Mouse (Mus musculus) liver, embryonic 14.5 days (tissue): ENCODE data around the gene Gm17304. TPM values are rescaled to one million over a fixed set of nuclear protein-coding genes. Genes with fewer than 3 reads are reported as not detected.

Source experiments
- ATAC-seq: fragments of 200-750 bp; cut with Nextera tagmentation; 2 replicates; pipeline ENCODE4 v1.8.0; 2017; ENCODE audit warnings: moderate number of reproducible peaks, mild to moderate bottlenecking, moderate library complexity; ENCODE audit not compliant: insufficient read depth
- DNase-seq, 3 experiments: peaks; one replicate each; pipeline ENCODE4 v3.0.0-alpha.2; 2012 to 2013; ENCODE audit warnings: low read depth in 3 of 3, low spot score in 3 of 3
- H3K27ac ChIP-seq: fragments of 300-500 bp; sonication (generic); 2 replicates; pipeline ENCODE4 v1.5.1; 2014; ENCODE audit warnings: moderate library complexity, mild to moderate bottlenecking, control low read depth, inconsistent platforms
- H3K27me3 ChIP-seq: fragments of 300-500 bp; sonication (generic); 2 replicates; pipeline ENCODE4 v1.6.1; 2014; ENCODE audit warnings: mild to moderate bottlenecking, low read length, moderate library complexity; ENCODE audit not compliant: control insufficient read depth, insufficient read depth
- H3K36me3 ChIP-seq: fragments of 300-500 bp; sonication (generic); replicated peaks from 2 replicates; pipeline ENCODE4 v1.6.1; 2014; ENCODE audit warnings: low read depth; ENCODE audit not compliant: control insufficient read depth, insufficient read depth
- H3K4me1 ChIP-seq, 2 experiments: fragments of 200-500 bp in 1 of 2; fragments of 300-500 bp in 1 of 2; sonication (generic) in 1 of 2; replicated peaks; 2 replicates each; pipeline ENCODE4 v1.6.1; 2012 to 2014; ENCODE audit warnings: antibody characterized with exemption in 1 of 2, inconsistent platforms in 1 of 2, low read length in 1 of 2; ENCODE audit not compliant: control insufficient read depth in 2 of 2, insufficient read depth in 2 of 2
- H3K4me2 ChIP-seq: fragments of 300-500 bp; sonication (generic); 2 replicates; pipeline ENCODE4 v1.6.1; 2014; ENCODE audit warnings: low read depth, mild to moderate bottlenecking, control low read depth, moderate library complexity
- H3K4me3 ChIP-seq, 2 experiments: fragments of 200-500 bp in 1 of 2; fragments of 300-500 bp in 1 of 2; sonication (generic) in 1 of 2; 2 replicates each; pipeline ENCODE4 v1.5.1; 2012 to 2014; ENCODE audit warnings: low read depth in 2 of 2, low read length in 2 of 2, mild to moderate bottlenecking in 2 of 2, control low read depth in 1 of 2, inconsistent platforms in 1 of 2, moderate library complexity in 1 of 2; ENCODE audit not compliant: insufficient read depth in 1 of 2
- H3K9ac ChIP-seq: fragments of 300-500 bp; sonication (generic); replicated peaks from 2 replicates; pipeline ENCODE4 v1.6.1; 2014; ENCODE audit warnings: mild to moderate bottlenecking, control low read depth, moderate library complexity
- H3K9me3 ChIP-seq: fragments of 300-500 bp; sonication (generic); 2 replicates; pipeline ENCODE4 v1.6.1; 2016; ENCODE audit warnings: low read length, mixed read lengths; ENCODE audit not compliant: control insufficient read depth
- CTCF ChIP-seq: IDR thresholded peaks from 2 replicates; pipeline ENCODE4 v1.5.1; 2016; ENCODE audit warnings: antibody characterized with exemption, low read depth, control low read depth
- EP300 ChIP-seq: IDR thresholded peaks from 2 replicates; pipeline ENCODE4 v1.6.1; 2016; ENCODE audit warnings: antibody characterized with exemption, low read depth
- WGBS: fragments of 180-500 bp; shearing (Covaris S2); extraction: QIAGEN DNeasy Blood & Tissue Kit; methylation state at CpG from one replicate; pipeline ENCODE4 v1.1.7; 2014; ENCODE audit not compliant: insufficient replicate concordance; 5-methylcytosine and 5-hydroxymethylcytosine counted together
- polyA plus RNA-seq, 2 experiments: library from polyadenylated mRNA; depleted of rRNA in 1 of 2; stranded (reverse) in 1 of 2; unstranded in 1 of 2; fragments of >200 nt; fragmentation: Nextera tagmentation in 1 of 2; extraction: Ambion mirVana in 1 of 2; gene quantifications; 2 replicates each; pipeline versions ENCODE4 v1.2.1 to v1.2.3; 2012 to 2014

The Gm17304 gene
- polyA plus RNA-seq, 2 experiments = not detected

DNA sequence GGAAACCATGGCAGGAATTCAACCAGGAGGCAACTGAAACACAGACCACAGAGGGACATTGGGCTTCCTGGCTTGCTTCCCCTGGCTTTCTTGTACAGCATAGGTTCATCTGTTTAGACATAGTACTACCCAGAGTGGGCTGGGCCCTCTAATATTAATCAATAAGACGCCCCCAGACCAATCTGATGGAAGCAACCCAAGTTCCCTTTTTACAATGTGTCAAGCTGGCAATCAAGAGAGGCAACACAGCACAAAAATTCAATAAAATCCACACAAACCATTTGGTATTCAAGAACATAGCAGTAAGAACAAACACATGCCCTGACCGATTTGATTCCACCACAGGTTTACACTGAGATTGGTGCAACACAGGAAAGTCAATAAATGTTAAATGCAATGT, 6.1 kb downstream of the Gm17304 start:
- H3K4me2 ChIP-seq = no peak overlapping the region
- H3K9me3 ChIP-seq = no peaks in the 10 kb centered on the region
- H3K27me3 ChIP-seq = no peaks in the 10 kb centered on the region
- WGBS = 62% methylated on average over 2 of the region's 2 CpGs
- H3K4me1 ChIP-seq = no peaks in the 10 kb centered on the region
- H3K4me3 ChIP-seq = no peak overlapping the region
- H3K36me3 ChIP-seq = peaks cover 9% of the 10 kb centered on the region; the same call in 1 of the 2 replicates
- ATAC-seq (no peak), DNase-seq (no peak)
- TF ChIP-seq EP300 (no peak), CTCF (no peak)
- no peak overlapping the region for H3K9ac ChIP-seq
- H3K27ac ChIP-seq = no peak overlapping the region

DNA sequence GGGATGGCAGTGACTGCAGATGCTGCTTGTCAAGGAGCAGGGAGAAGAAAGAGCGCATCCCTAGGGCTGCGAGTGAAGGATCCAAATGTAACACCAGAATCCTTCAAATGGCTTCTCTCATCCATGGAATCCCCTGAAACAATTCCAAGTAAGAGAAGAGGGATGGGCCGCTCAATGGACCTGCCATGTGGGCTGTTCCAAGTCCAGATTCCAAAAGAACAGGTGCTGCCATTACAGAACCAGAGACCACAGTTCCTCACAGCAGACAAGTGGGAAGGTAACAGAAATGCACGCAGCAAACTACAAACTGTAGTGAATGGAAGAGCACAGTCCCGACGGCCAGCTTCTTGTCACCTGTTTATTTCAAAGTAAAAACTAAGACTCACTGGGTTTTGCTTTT, 11.5 kb downstream of the Gm17304 start:
- ATAC-seq = no peak
- Histone ChIP-seq H3K27me3 (no peaks in the 10 kb centered on the region), H3K4me3 (no peak overlapping the region), H3K4me1 (no peaks in the 10 kb centered on the region), H3K4me2 (no peak overlapping the region), H3K27ac (no peak overlapping the region), H3K9me3 (no peaks in the 10 kb centered on the region), H3K9ac (no peak overlapping the region), H3K36me3 (peaks cover 17% of the 10 kb centered on the region)
- DNase-seq = no peak
- WGBS = 89% methylated on average over 6 of the region's 6 CpGs
- TF ChIP-seq EP300 (no peak), CTCF (no peak)

DNA sequence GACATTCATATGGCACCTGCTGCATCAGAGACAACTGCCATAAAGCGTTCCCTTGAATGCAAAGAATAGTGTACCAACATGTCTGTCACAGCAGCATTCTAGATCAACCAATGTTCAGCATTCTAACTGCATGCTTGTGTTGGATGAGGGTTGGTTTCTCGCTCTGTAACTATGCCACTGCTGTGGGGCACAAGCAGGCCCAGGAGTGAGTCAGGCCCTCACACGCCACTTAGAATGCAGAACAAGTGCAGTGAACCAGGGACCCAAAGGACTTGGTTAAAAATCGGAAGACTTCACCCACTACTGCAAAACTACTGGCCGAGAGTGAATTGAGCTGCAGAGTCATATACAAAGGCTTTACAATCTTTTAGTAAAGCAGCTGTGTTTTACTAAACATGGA, 13.3 kb downstream of the Gm17304 start:
- Histone ChIP-seq H3K27ac (no peak overlapping the region), H3K36me3 (peaks cover 17% of the 10 kb centered on the region), H3K27me3 (no peaks in the 10 kb centered on the region), H3K4me3 (no peak overlapping the region), H3K4me2 (no peak overlapping the region), H3K9ac (no peak overlapping the region), H3K9me3 (no peaks in the 10 kb centered on the region), H3K4me1 (no peaks in the 10 kb centered on the region)
- no peak for ATAC-seq
- TF ChIP-seq EP300 (no peak), CTCF (no peak)
- no peak for DNase-seq
- 86% methylated on average over 5 of the region's 5 CpGs for whole genome bisulfite sequencing

DNA sequence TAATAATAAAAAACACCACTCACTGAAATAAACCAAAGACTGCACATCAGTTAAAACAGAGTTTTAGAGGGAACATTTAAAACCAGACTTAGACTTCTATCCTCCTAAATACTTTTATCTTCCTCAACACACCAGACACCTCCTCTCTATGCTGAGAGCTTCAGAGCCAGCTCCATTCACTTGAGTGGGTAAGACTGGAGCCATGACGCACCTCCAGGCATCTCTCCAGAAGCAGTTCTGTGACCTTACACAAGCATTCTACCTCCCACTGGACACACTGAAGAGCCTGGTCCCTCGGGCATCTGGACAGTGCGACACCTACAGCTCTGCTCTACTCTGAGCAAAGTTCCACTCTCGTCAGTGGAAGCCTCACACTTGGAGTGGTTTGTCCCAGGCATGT, 14.4 kb downstream of the Gm17304 start:
- no peak for TF ChIP-seq CTCF
- TF ChIP-seq EP300 = no peak
- WGBS = 80% methylated on average over 4 of the region's 4 CpGs
- Histone ChIP-seq H3K36me3 (peaks cover 14% of the 10 kb centered on the region), H3K4me1 (no peaks in the 10 kb centered on the region), H3K4me3 (no peak overlapping the region), H3K27ac (no peak overlapping the region), H3K9ac (no peak overlapping the region), H3K9me3 (no peaks in the 10 kb centered on the region), H3K4me2 (no peak overlapping the region), H3K27me3 (no peaks in the 10 kb centered on the region)
- DNase-seq = no peak
- ATAC-seq = no peak

DNA sequence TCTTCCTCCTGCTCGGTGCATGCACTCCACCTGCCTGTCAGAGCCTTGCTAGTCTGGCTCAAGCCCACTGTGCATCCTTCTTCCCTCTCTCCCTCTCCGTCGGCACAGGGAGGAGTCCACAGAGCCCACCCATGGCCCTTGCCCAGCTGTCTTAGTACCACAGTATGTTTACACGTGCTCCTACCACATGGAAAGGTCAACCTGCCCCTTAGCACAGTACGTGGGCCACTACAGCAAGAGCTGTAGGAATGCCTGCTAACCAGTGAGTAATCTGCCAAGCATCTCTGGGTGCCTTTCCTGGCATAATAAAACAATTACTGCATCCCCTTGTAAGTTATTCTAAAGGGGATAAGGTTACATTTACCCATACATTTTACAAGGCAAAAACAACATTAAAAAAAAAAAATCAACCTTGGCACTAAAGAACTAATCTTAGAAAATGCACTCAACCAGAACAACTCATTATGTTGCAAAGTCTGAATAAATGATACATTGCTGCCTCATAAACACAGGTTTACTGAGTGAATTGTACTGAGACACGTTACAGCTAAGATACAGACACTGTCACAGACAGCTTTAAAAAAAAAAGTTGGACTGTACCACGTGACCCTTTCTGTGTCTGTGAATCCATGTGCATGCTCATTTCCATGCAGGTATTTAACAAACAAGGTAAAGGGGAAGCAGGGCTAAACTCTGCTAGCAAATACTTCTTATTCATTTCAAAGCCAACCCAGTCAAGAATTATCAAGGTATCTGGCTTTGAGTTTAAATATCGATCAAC, 19.7 kb downstream of the Gm17304 start:
- Histone ChIP-seq H3K27ac (no peak overlapping the region), H3K4me2 (no peak overlapping the region), H3K4me1 (no peaks in the 10 kb centered on the region), H3K36me3 (peaks cover 5% of the 10 kb centered on the region), H3K27me3 (no peaks in the 10 kb centered on the region), H3K9me3 (no peaks in the 10 kb centered on the region), H3K9ac (no peak overlapping the region), H3K4me3 (no peak overlapping the region)
- ATAC-seq (no peak), DNase-seq (no peak)
- 75% methylated on average over 8 of the region's 8 CpGs for WGBS
- TF ChIP-seq CTCF = no peak
- no peak for TF ChIP-seq EP300
